Mouse (Mus musculus): Measurements from ENCODE around the gene Smndc1.

DNA sequence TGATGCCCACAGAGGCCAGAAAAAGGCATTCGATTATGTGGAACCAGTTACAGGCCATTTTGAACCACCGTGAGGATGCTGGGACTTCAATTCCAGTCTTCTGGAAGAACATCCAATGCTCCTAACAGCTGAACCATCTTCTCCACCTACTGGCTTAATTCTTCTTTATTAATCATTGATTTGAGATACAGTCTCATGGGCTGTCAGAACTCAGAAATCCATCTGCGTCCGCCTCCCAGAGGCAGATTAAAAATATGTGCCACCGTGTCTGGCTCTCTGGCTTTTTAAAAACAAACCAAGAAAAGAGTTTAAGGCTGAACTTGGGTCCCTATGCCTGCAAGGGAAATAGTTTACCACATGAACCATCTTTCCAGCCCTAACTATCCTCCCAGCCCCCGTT, 15.1 kb downstream of the Smndc1 start:
- TF ChIP-seq GATA1 (IDR thresholded peaks at IDR 0.05; ENCODE audit: low read length) (no peak), TAL1 (IDR thresholded peaks at IDR 0.05; ENCODE audit: low read length) (no peak)

Measured in erythroblast, embryonic 14.5 days (primary cell).